Mouse (Mus musculus) neural tube, embryonic 11.5 days (tissue): Measurements from ENCODE around the gene Fxyd6. TPM values are rescaled to one million over a fixed set of nuclear protein-coding genes. Genes with fewer than 3 reads are reported as not detected.

Experiments
- ATAC-seq: fragments of 200-750 bp; cut with Nextera tagmentation; 2 replicates; pipeline ENCODE4 v1.8.0; 2017; ENCODE audit warnings: moderate number of reproducible peaks, mild to moderate bottlenecking, moderate TSS enrichment, moderate library complexity; ENCODE audit not compliant: insufficient read depth, low FRiP score, low TSS enrichment
- DNase-seq: peaks from one replicate; pipeline ENCODE4 v3.0.0-alpha.2; 2015; ENCODE audit warnings: low spot score
- H3K27ac ChIP-seq: fragments of 300-500 bp; sonication (generic); 2 replicates; pipeline ENCODE4 v1.5.1; 2014; ENCODE audit warnings: low read depth, mild to moderate bottlenecking, low read length
- H3K27me3 ChIP-seq: fragments of 300-500 bp; sonication (generic); 2 replicates; pipeline ENCODE4 v1.6.1; 2014; ENCODE audit warnings: mild to moderate bottlenecking, low read length, mixed read lengths; ENCODE audit not compliant: control insufficient read depth, insufficient read depth
- H3K36me3 ChIP-seq: fragments of 300-500 bp; sonication (generic); 2 replicates; pipeline ENCODE4 v1.6.1; 2014; ENCODE audit warnings: mild to moderate bottlenecking, low read length, moderate library complexity, mixed read lengths; ENCODE audit not compliant: control insufficient read depth, insufficient read depth
- H3K4me1 ChIP-seq: fragments of 300-500 bp; sonication (generic); 2 replicates; pipeline ENCODE4 v1.6.1; 2014; ENCODE audit warnings: low read length, mixed read lengths; ENCODE audit not compliant: control insufficient read depth, insufficient read depth
- H3K4me2 ChIP-seq: fragments of 300-500 bp; sonication (generic); 2 replicates; pipeline ENCODE4 v1.6.1; 2014; ENCODE audit warnings: low read depth, mild to moderate bottlenecking, moderate library complexity
- H3K4me3 ChIP-seq: fragments of 300-500 bp; sonication (generic); 2 replicates; pipeline ENCODE4 v1.5.1; 2014; ENCODE audit warnings: low read depth, low read length
- H3K9ac ChIP-seq: fragments of 300-500 bp; sonication (generic); 2 replicates; pipeline ENCODE4 v1.6.1; 2014; ENCODE audit warnings: mild to moderate bottlenecking, low read length
- H3K9me3 ChIP-seq: fragments of 300-500 bp; sonication (generic); 2 replicates; pipeline ENCODE4 v1.6.1; 2016; ENCODE audit warnings: low read length; ENCODE audit not compliant: control insufficient read depth
- WGBS: fragments of 180-500 bp; shearing (Covaris S2); extraction: QIAGEN DNeasy Blood & Tissue Kit; methylation state at CpG from one replicate; pipeline ENCODE4 v1.1.7; 2014; 5-methylcytosine and 5-hydroxymethylcytosine counted together
- polyA plus RNA-seq: library from polyadenylated mRNA; unstranded; fragments of >200 nt; fragmentation: Nextera tagmentation; extraction: Ambion mirVana; gene quantifications from 2 replicates; pipeline ENCODE4 v1.2.1, GENCODE M21; 2014

Gene Fxyd6
- polyA plus RNA-seq = 109 and 111 TPM in 2 replicates

DNA sequence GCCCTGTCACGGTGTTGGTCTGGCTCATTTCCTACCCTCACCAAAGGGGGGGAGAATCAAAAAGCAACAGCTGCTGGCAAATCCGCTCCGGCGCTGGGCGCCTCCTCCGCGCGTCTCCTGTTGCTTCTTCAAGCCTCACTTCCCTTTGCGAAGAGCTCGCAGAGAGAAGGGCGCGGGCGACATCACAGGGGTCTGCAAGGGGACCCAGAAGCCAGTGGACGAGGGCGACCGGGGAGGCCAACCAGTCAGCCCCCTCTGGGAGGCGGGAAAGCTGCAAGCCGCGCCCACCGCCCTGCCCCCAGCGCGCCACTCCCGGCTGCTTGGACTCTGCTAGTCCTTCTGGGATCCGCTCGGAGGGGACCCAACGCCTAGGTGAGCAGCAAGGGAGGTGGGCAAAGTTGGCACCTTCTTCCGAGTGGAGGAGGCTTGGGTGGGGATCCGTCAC is at the start of gene Fxyd6:
Gene Fxyd6 (plus strand): TSS at position 69 of the 445 bp plus-strand sequence.
- Histone ChIP-seq H3K4me3 (peak within 1 kb of the TSS; percentile 69), H3K9me3 (no peaks in the 10 kb centered on the region), H3K4me1 (peaks cover 8% of the 10 kb centered on the region), H3K9ac (peak within 1 kb of the TSS; percentile 65), H3K27ac (peak within 1 kb of the TSS; percentile 15; the same call in 1 of the 2 replicates), H3K36me3 (no peaks in the 10 kb centered on the region), H3K4me2 (peak within 1 kb of the TSS; percentile 93), H3K27me3 (no peaks in the 10 kb centered on the region)
- DNase-seq (peak; percentile 80), ATAC-seq (no peak)
- under 1% methylated on average over 28 of the region's 28 CpGs for WGBS

DNA sequence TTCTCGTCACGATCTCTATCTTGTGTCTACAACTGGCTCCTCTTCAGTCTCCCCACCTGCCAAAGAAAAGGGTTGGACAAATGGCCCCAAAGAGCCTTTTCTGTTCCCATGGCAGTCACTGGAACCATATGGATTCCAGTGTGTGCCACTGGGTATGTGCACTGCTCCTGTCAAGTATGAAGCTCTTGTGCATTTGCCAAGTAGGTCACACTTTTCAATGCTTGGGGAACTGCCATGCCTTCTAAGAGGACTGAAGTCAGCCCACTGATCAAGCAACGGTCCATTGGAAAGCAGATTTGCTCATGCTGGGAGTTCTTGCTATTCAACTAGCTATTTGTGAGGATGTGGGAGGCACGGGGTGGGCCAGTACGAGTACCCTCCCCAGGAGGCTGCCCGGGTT is 48.5 kb upstream of the Fxyd6 start:
- H3K36me3 ChIP-seq = no peaks in the 10 kb centered on the region
- H3K9ac ChIP-seq = no peak overlapping the region
- no peak overlapping the region for H3K27ac ChIP-seq
- no peaks in the 10 kb centered on the region for H3K9me3 ChIP-seq
- H3K4me2 ChIP-seq = no peak overlapping the region
- DNase-seq (no peak), ATAC-seq (no peak)
- H3K27me3 ChIP-seq = no peaks in the 10 kb centered on the region; the same call in 1 of the 2 replicates
- no peaks in the 10 kb centered on the region for H3K4me1 ChIP-seq
- 91% methylated on average over 6 of the region's 6 CpGs for WGBS
- no peak overlapping the region for H3K4me3 ChIP-seq

DNA sequence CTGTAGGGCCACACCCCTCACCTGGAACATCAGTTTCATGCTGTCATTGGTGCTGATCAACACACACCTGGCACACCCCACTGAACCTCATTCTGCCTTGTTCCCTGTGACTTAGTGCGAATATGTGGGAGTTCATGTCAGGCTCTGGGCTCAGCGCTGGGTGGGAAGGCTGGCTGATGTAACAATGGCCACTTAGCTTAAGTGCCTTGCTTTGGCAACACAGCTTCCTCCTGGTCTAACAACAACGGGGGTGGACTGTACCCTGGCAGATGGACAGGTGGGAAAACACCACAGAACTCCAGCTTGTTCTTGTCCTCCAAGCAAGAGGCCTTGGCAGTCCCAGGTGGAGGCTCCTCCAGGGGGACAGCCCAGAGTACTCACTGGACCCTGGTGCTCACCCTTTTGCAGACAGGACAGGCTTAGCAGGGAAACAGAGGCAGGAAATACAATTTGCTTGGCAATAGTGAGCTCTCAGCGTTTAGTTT is 48.0 kb upstream of the Fxyd6 start:
- no peaks in the 10 kb centered on the region for H3K9me3 ChIP-seq
- no peak overlapping the region for H3K4me2 ChIP-seq
- ATAC-seq (no peak), DNase-seq (no peak)
- no peaks in the 10 kb centered on the region; the same call in 1 of the 2 replicates for H3K27me3 ChIP-seq
- no peaks in the 10 kb centered on the region for H3K4me1 ChIP-seq
- H3K4me3 ChIP-seq = no peak overlapping the region
- 85% methylated on average over 4 of the region's 4 CpGs for WGBS
- no peaks in the 10 kb centered on the region for H3K36me3 ChIP-seq
- H3K9ac ChIP-seq = no peak overlapping the region
- H3K27ac ChIP-seq = no peak overlapping the region

DNA sequence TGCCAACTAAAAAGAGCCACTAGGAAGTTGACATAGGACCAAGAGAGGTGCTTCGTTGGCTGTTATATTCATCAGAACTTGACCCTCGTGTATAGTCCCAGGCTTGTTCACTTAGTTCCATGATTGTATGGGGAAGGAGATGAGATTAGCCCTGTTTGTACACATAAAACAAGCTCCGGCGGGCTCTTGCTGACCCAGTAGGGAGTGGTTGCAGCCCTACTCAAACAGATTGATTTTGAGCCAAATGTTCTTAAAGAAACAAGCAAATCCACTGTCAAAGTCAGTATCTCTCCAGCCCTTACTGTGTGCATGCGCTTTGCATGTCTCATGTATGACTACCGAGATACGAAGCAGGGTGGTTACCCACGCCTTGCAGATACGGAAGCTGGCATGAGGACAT is 43.6 kb upstream of the Fxyd6 start:
- Histone ChIP-seq H3K4me2 (no peak overlapping the region), H3K9ac (no peak overlapping the region), H3K36me3 (no peaks in the 10 kb centered on the region), H3K4me1 (no peaks in the 10 kb centered on the region), H3K27me3 (no peaks in the 10 kb centered on the region), H3K27ac (no peak overlapping the region), H3K9me3 (no peaks in the 10 kb centered on the region), H3K4me3 (no peak overlapping the region)
- no peak for DNase-seq
- no peak for ATAC-seq
- 89% methylated on average over 9 of the region's 9 CpGs for WGBS

DNA sequence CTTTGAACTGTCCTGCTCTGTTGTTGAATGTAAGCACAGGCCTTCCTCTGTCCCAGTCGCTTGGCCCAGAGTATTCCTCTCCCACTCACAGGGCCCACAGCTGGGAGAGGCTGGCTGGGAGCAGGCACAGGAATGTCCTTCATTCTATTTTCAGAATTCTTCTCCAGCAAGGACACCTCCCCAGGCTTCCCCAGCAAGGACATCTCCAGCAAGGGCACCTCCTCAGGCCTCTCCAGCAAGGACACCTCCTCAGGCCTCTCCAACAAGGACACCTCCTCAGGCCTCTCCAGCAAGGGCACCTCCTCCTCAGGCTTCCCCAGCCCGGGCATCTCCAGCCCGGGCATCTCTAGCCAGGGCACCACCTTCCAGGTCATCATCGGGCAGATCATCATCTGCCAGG is 41.7 kb upstream of the Fxyd6 start:
- no peak overlapping the region for H3K4me2 ChIP-seq
- H3K27ac ChIP-seq = no peak overlapping the region
- no peak overlapping the region for H3K4me3 ChIP-seq
- DNase-seq (no peak), ATAC-seq (no peak)
- 87% methylated on average over 4 of the region's 4 CpGs for WGBS
- no peak overlapping the region for H3K9ac ChIP-seq
- no peaks in the 10 kb centered on the region for H3K36me3 ChIP-seq
- no peaks in the 10 kb centered on the region for H3K27me3 ChIP-seq
- H3K4me1 ChIP-seq = no peaks in the 10 kb centered on the region
- no peaks in the 10 kb centered on the region for H3K9me3 ChIP-seq

DNA sequence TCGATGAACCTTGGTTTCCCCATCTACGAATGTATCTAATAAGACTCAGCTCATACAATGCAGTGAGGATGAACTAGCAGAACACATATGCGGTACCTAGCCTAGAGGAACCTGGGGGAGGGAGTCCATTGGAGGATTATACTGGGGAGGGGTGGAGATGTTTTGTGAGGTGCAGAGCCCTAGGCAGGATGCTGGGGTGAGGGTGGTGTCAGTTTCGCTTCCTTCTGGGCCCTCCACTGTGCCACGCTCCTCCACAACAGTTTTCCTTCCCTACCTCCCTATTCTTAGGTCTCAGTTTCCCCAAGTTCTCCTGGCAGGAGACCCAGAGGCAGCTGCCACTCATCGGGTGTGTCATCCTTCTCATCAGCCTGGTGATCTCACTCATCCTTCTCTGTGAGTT is 40.4 kb upstream of the Fxyd6 start:
- Histone ChIP-seq H3K27ac (no peak overlapping the region), H3K4me3 (no peak overlapping the region), H3K4me2 (no peak overlapping the region), H3K4me1 (no peaks in the 10 kb centered on the region), H3K27me3 (no peaks in the 10 kb centered on the region), H3K36me3 (no peaks in the 10 kb centered on the region), H3K9ac (no peak overlapping the region), H3K9me3 (no peaks in the 10 kb centered on the region)
- DNase-seq (no peak), ATAC-seq (no peak)
- 88% methylated on average over 6 of the region's 6 CpGs for WGBS

DNA sequence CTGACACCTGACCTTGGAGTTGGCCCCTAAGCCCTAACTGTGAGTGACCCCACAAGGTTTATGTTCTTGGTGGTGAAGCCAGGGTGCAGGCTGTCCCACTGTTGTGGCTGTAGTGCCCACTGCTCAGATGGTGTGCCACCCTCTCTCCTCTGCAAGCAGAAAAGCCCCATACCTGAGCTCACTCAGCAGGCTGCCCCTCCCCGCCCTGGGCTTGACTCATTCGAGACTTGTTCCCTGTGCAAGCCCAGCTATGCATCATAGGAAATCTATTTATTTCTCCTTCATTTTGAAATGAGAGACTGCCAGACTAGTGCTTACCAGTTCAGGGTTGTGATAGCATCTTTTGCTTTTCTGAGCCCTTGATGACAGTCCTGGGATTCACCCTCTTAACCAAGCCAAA is 32.6 kb upstream of the Fxyd6 start:
- no peak for DNase-seq
- Histone ChIP-seq H3K27ac (no peak overlapping the region), H3K9me3 (no peaks in the 10 kb centered on the region), H3K9ac (no peak overlapping the region), H3K4me1 (no peaks in the 10 kb centered on the region), H3K27me3 (no peaks in the 10 kb centered on the region), H3K4me3 (no peak overlapping the region), H3K36me3 (no peaks in the 10 kb centered on the region), H3K4me2 (no peak overlapping the region)
- 79% methylated on average over 2 of the region's 2 CpGs for WGBS
- no peak for ATAC-seq

DNA sequence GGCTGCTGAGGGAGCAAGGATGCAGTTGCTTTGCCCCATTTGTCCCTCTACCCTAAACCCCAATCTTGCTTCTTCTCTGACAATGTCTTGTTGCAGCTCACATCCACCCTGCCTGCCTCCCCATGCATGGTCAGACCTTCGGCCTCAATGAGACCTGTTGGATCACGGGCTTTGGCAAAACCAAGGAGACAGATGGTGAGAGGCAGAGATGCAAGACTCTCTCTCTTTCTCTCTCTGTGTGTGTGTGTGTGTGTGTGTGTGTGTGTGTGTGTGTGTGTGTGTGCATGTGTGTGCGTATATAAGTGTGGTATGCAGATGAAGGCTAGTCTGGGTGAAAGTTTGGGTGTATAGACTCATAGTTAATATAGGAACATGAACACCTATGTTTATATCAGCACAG is 26.9 kb upstream of the Fxyd6 start:
- no peak overlapping the region for H3K4me3 ChIP-seq
- no peak overlapping the region for H3K27ac ChIP-seq
- H3K9me3 ChIP-seq = no peaks in the 10 kb centered on the region
- 96% methylated on average over 3 of the region's 3 CpGs for WGBS
- H3K36me3 ChIP-seq = no peaks in the 10 kb centered on the region
- DNase-seq (no peak), ATAC-seq (no peak)
- no peaks in the 10 kb centered on the region for H3K27me3 ChIP-seq
- H3K9ac ChIP-seq = no peak overlapping the region
- H3K4me2 ChIP-seq = no peak overlapping the region
- no peaks in the 10 kb centered on the region for H3K4me1 ChIP-seq

DNA sequence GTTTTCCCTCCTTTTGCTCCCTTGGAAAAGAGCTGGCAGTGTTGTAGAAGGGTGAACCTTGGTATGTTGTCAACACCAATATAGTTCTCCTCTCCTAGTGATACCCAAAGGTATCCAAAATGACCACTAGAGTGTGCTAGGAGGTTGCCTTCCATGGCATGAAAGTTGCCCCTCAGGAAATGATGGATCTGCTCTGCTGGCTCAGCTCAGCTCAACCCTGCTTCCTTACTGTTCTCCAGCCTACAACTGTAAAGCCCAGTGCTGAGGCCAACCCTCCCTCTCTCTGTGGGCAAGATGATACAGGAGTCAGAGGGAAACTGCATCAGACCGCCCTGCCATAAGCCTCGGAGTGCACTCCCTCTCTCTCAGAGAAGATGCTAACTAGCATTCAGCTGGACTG is 24.5 kb upstream of the Fxyd6 start:
- DNase-seq (peak; percentile 45), ATAC-seq (no peak)
- Histone ChIP-seq H3K4me1 (no peaks in the 10 kb centered on the region), H3K4me2 (no peak overlapping the region), H3K9me3 (no peaks in the 10 kb centered on the region), H3K36me3 (no peaks in the 10 kb centered on the region), H3K9ac (no peak overlapping the region), H3K27me3 (no peaks in the 10 kb centered on the region), H3K27ac (no peak overlapping the region), H3K4me3 (no peak overlapping the region)
- 56% methylated on average over 2 of the region's 2 CpGs for WGBS
